Mouse (Mus musculus) kidney, postnatal 0 days (tissue): ENCODE data around the gene Rasd2. TPM values are rescaled to one million over a fixed set of nuclear protein-coding genes. Genes with fewer than 3 reads are reported as not detected.

Source experiments
- ATAC-seq: fragments of 200-750 bp; cut with Nextera tagmentation; replicated peaks from 2 replicates; pipeline ENCODE4 v1.8.0; 2017; ENCODE audit warnings: low read depth, moderate number of reproducible peaks, moderate TSS enrichment, moderate library complexity; ENCODE audit not compliant: low FRiP score
- DNase-seq: peaks from one replicate; pipeline ENCODE4 v3.0.0-alpha.2; 2016; ENCODE audit warnings: low spot score
- H3K27ac ChIP-seq: fragments of 300-500 bp; sonication (generic); 2 replicates; pipeline ENCODE4 v1.5.1; 2014; ENCODE audit warnings: mild to moderate bottlenecking
- H3K27me3 ChIP-seq: fragments of 300-500 bp; sonication (generic); 2 replicates; pipeline ENCODE4 v1.6.1; 2014; ENCODE audit warnings: low read length, mixed read lengths; ENCODE audit not compliant: insufficient read depth
- H3K36me3 ChIP-seq: fragments of 300-500 bp; sonication (generic); 2 replicates; pipeline ENCODE4 v1.6.1; 2014; ENCODE audit warnings: low read length, mixed read lengths; ENCODE audit not compliant: insufficient read depth
- H3K4me1 ChIP-seq: fragments of 300-500 bp; sonication (generic); replicated peaks from 2 replicates; pipeline ENCODE4 v1.6.1; 2014; ENCODE audit warnings: antibody characterized with exemption, low read length, mixed read lengths; ENCODE audit not compliant: insufficient read depth
- H3K4me2 ChIP-seq: fragments of 300-500 bp; sonication (generic); 2 replicates; pipeline ENCODE4 v1.6.1; 2014; ENCODE audit warnings: mild to moderate bottlenecking, low read length, moderate library complexity, mixed read lengths
- H3K4me3 ChIP-seq: fragments of 300-500 bp; sonication (generic); replicated peaks from 2 replicates; pipeline ENCODE4 v1.5.1; 2014; ENCODE audit warnings: low read depth, low read length
- H3K9ac ChIP-seq: fragments of 300-500 bp; sonication (generic); 2 replicates; pipeline ENCODE4 v1.6.1; 2014; ENCODE audit warnings: low read depth, low read length
- H3K9me3 ChIP-seq: fragments of 300-500 bp; sonication (generic); replicated peaks from 2 replicates; pipeline ENCODE4 v1.6.1; 2016; ENCODE audit warnings: low read length, inconsistent platforms, mixed read lengths
- CTCF ChIP-seq: IDR thresholded peaks from 2 replicates; pipeline ENCODE4 v1.5.1; 2016; ENCODE audit warnings: antibody characterized with exemption, low read depth, mild to moderate bottlenecking, moderate library complexity
- WGBS: fragments of 180-500 bp; shearing (Covaris S2); extraction: QIAGEN DNeasy Blood & Tissue Kit; methylation state at CpG from one replicate; pipeline ENCODE4 v1.1.7; 2014; 5-methylcytosine and 5-hydroxymethylcytosine counted together
- polyA plus RNA-seq: library from polyadenylated mRNA; unstranded; fragments of >200 nt; fragmentation: Nextera tagmentation; extraction: Ambion mirVana; gene quantifications from 2 replicates; pipeline ENCODE4 v1.2.1, GENCODE M21; 2015

The Rasd2 gene
- polyA plus RNA-seq, 1 experiment from 2014 or later, result 1.4 TPM

DNA sequence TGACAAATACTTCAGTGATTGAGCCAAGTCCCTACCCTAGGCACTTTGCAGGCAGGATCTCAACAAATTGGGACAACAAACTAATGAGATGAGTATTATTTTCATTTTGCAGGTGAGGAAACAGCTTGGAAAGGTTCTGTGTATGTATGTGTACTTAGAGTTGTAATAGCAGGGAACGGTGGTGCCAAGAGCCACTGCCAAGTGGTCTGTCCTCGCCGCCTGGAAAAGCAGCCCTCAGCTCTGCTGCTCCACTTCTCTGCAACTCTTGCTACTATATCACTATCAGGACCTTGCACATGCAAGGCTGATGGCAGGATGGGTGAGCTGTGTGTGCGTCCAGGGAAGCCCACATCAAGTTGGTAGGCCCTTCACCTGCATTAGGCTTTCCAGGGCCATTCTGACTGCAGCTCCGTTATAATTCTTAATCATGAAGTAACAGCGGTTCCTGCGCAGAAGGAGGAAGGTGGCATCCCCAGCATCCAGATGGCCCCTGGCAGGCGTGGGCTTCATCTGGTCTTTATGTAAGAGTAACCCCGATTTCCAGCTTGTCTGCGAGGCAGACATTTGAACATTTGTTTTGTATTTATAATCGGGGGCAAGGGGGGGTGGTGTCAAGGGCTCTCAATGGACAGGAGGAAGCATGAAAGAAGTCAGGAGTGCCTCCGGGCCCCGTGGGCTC lies 9.4 kb upstream of the Rasd2 start:
- no peaks in the 10 kb centered on the region for H3K9me3 ChIP-seq
- H3K4me3 ChIP-seq, result no peak overlapping the region
- no peak for TF ChIP-seq CTCF
- H3K4me2 ChIP-seq, result no peak overlapping the region
- H3K27me3 ChIP-seq, result no peaks in the 10 kb centered on the region
- H3K27ac ChIP-seq, result no peak overlapping the region
- H3K36me3 ChIP-seq, result no peaks in the 10 kb centered on the region
- no peaks in the 10 kb centered on the region for H3K4me1 ChIP-seq
- DNase-seq (no peak), ATAC-seq (no peak)
- WGBS, result 82% methylated on average over 13 of the region's 13 CpGs
- H3K9ac ChIP-seq, result no peak overlapping the region

DNA sequence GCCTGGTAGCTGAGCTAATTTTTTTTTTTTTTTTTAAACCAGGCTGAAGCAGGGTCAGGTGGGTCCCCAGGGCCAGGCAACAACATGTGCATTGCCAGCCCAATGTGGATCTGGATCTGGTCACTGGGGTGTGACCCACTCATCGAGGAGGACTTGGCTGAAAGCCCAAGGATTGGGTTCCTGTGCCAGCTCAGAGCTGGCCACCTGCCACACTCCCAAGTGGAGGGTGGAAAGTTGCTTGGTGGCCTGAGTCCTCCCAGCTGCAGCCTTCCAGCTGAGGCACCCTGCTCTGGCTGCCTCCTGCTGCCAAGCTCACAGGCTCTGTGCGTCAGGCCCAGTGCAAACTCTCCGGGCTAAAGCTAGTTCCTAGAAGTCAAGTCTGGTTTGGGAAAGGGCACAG lies 2.3 kb upstream of the Rasd2 start:
- WGBS, result 36% methylated on average over 3 of the region's 3 CpGs
- H3K27me3 ChIP-seq, result peaks cover 15% of the 10 kb centered on the region
- DNase-seq, result peak; percentile 36
- H3K4me2 ChIP-seq, result no peak overlapping the region
- H3K4me1 ChIP-seq, result peaks cover 6% of the 10 kb centered on the region
- ATAC-seq, result peak; percentile 61
- no peak overlapping the region for H3K9ac ChIP-seq
- no peaks in the 10 kb centered on the region for H3K36me3 ChIP-seq
- no peaks in the 10 kb centered on the region for H3K9me3 ChIP-seq
- no peak for TF ChIP-seq CTCF
- peak overlapping the region; percentile 13; the same call in 1 of the 2 replicates for H3K27ac ChIP-seq
- H3K4me3 ChIP-seq, result no peak overlapping the region

DNA sequence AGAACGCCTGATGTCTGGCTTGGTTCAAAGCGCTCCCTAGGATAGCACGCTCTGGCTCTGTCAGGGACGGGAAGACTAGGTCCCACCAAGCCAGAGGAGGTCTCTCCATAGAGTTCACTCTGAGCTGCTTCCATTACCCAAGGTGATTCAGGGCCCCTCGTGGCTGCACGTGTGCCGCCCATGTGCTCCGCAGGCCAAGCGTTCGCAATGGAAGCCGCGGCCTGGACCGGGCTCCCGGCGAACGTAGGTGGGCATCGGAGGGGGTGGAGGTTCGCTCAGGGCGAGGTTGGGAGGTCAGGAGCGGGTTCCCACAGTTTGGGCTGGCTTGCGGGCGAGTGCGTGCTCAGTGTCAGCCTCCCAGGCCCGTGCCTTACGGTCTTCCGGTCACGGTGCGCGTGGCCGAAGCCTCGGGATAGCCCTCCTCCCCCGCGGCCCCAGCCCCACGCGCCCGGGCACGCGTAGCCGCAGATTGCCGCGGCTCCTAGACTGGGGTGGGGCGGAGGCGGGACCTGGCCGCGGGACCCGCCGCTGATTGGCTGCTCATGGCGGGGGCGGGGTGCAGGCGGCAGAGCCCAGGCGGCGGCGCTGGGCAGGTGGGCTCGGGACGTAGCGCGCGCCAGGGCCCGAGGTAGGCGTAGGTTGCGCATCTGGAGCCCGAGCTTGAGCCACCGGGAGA lies 975 bp upstream of the Rasd2 start:
- ATAC-seq (peak; percentile 93), DNase-seq (peak; percentile 80)
- peaks cover 6% of the 10 kb centered on the region for H3K4me1 ChIP-seq
- no peaks in the 10 kb centered on the region for H3K9me3 ChIP-seq
- no peak for TF ChIP-seq CTCF
- peak overlapping the region; percentile 47 for H3K4me3 ChIP-seq
- H3K4me2 ChIP-seq, result peak overlapping the region; percentile 85
- 0 out of 2 replicates have a peak overlapping the region, but pooled peaks have one; percentile 64 for H3K27ac ChIP-seq
- WGBS, result 2% methylated on average over 63 of the region's 63 CpGs
- H3K9ac ChIP-seq, result peak overlapping the region; percentile 38
- H3K36me3 ChIP-seq, result no peaks in the 10 kb centered on the region
- H3K27me3 ChIP-seq, result peaks cover 15% of the 10 kb centered on the region

DNA sequence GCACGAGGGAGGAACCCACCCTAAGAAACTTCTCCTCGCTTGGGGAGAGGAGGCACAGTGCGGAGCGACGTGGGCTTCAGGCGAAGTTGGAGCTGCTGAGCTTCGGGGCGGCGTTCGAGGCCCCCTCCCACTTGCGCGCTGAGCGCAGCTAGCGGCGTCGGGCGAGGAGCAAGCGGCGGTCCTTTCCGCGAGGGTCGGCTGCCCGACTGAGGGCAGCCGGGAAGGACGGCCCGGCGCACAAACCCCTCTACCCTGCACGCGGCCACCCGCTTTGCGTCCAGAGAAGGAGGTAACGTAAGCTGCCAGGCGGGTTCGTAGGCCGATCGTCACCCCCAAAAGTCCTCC lies 465 bp upstream of the Rasd2 start:
- TF ChIP-seq CTCF, result no peak
- Histone ChIP-seq H3K4me2 (peak overlapping the region; percentile 85), H3K9ac (peak overlapping the region; percentile 38; the same call in 1 of the 2 replicates), H3K4me1 (peaks cover 6% of the 10 kb centered on the region), H3K27ac (no peak overlapping the region), H3K4me3 (peak overlapping the region; percentile 47), H3K27me3 (peaks cover 15% of the 10 kb centered on the region), H3K36me3 (no peaks in the 10 kb centered on the region), H3K9me3 (no peaks in the 10 kb centered on the region)
- ATAC-seq (peak; percentile 19; the same call in 1 of the 2 replicates), DNase-seq (peak; percentile 24)
- under 1% methylated on average over 36 of the region's 36 CpGs for WGBS

DNA sequence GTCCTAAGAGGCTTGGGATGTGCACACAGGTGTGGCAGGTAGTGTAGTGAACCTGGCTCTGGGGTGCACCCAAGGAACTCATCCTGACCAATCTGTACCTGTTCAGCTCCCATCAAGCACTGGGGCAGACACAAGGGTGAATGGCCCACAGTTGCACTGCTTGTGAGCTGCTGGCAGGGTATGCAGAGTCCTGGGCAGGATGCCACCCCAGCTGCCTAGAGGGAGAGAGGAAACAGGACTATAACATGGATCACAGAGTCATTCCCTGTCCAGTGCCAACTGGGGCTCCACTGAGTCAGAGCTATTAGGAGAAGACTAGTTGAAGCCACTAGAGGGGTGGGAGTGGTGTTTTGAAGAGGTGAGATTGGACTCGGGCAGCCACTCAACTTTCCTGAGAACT lies 1.3 kb downstream of the Rasd2 start:
- no peak for TF ChIP-seq CTCF
- Histone ChIP-seq H3K36me3 (no peaks in the 10 kb centered on the region), H3K27ac (no peak overlapping the region), H3K4me2 (no peak overlapping the region), H3K4me3 (no peak overlapping the region), H3K4me1 (peaks cover 6% of the 10 kb centered on the region), H3K27me3 (peaks cover 15% of the 10 kb centered on the region), H3K9me3 (no peaks in the 10 kb centered on the region), H3K9ac (no peak overlapping the region)
- ATAC-seq, result no peak
- WGBS, result 43% methylated on average over 1 of the region's 1 CpGs
- no peak for DNase-seq

DNA sequence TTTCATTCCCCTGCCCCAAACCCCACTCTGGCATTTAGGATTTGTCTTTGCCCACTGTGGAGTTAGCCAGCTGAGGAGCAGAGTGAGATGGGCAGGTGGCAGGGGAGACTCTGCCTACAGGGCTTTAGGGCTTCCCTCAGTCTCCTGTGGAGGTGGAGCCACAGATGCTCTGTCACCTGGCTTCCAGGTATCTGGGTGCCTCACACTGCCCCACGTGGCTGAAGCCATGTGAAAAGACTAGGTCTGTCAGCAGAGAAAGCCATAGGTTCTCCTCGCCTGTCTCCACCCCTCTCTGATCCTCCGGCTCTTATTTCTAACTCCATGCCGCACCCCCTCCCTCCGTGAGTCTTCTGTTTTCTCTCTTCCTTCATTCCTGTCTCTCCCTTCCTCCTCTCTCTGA lies 2.2 kb downstream of the Rasd2 start:
- Histone ChIP-seq H3K36me3 (no peaks in the 10 kb centered on the region), H3K4me2 (no peak overlapping the region), H3K4me1 (peaks cover 6% of the 10 kb centered on the region), H3K9me3 (no peaks in the 10 kb centered on the region), H3K27me3 (peaks cover 15% of the 10 kb centered on the region), H3K9ac (no peak overlapping the region), H3K4me3 (no peak overlapping the region), H3K27ac (no peak overlapping the region)
- no peak for DNase-seq
- WGBS, result 18% methylated on average over 5 of the region's 5 CpGs
- no peak for TF ChIP-seq CTCF
- no peak for ATAC-seq
